ENCODE assay signal across 22 mouse cellular contexts in genomic region chr10:71197036-71197785, GRCm38 (mm10). TPM values are rescaled to one million over a fixed set of nuclear protein-coding genes. Genes with fewer than 3 reads are reported as not detected.
DNase-seq lines count a peak whose midpoint lies in the region; ATAC-seq and TF ChIP-seq lines count a peak whose summit lies in the region.
"Had no signal": no experiment of that assay in that cellular context is flagged by ENCODE, and none has a peak within 500 bp of the region (broad histone marks: within the 10 kb centered on the region; RNA-seq: fewer than 3 reads in every experiment).

No protein-coding gene starts in this region.

- TF ChIP-seq EP300 in stomach, postnatal 0 days (optimal IDR thresholded peaks at IDR 0.05): no peak

- H3K4me3 ChIP-seq in kidney, embryonic 16.5 days (ENCODE audit: low read length): no peak overlapping the region
- H3K4me3 ChIP-seq in stomach, embryonic 14.5 days (ENCODE audit: low read depth, low read length): no peak overlapping the region
- H3K4me3 ChIP-seq in stomach, postnatal 0 days (ENCODE audit: low read depth, low read length): no peak overlapping the region
- H3K4me3 ChIP-seq: embryonic facial prominence, embryonic 10.5 days; forebrain, embryonic 13.5 days; hindbrain, embryonic 10.5 days; limb, embryonic 13.5 days; midbrain, embryonic 12.5 days; neural tube, embryonic 13.5 days had no signal

- peak; percentile 95 for DNase-seq in heart, adult 11 months
- DNase-seq in heart, postnatal 10 days: no peak
- no peak for DNase-seq in kidney, adult 11 months
- no peak for DNase-seq in stomach, postnatal 0 days (ENCODE audit: low spot score)
- DNase-seq in layer of hippocampus, adult 8-10 months (ENCODE audit: low spot score in 2 of 2): no peak
- no peak for DNase-seq in left cerebral cortex, postnatal 25 days (ENCODE audit: low spot score in 2 of 2)
- DNase-seq: adrenal gland, postnatal 14 days; cerebellum, adult 2 months; gastrocnemius, postnatal 36 days; lung, adult 2 months; right cerebral cortex, postnatal 14 days; thymus, postnatal 25 days had no signal

- H3K27ac ChIP-seq in kidney, embryonic 16.5 days (ENCODE audit: low read length): peak overlapping the region; percentile 42; the same call in 1 of the 2 replicates
- no peak overlapping the region for H3K27ac ChIP-seq in stomach, embryonic 14.5 days (ENCODE audit: low read length)
- H3K27ac ChIP-seq in stomach, postnatal 0 days (replicated peaks): no peak overlapping the region
- H3K27ac ChIP-seq: embryonic facial prominence, embryonic 10.5 days; forebrain, embryonic 13.5 days; hindbrain, embryonic 10.5 days; limb, embryonic 13.5 days; midbrain, embryonic 12.5 days; neural tube, embryonic 13.5 days had no signal

- H3K27me3 ChIP-seq in kidney, embryonic 16.5 days (ENCODE audit: insufficient read depth, low read length): no peaks in the 10 kb centered on the region
- no peaks in the 10 kb centered on the region for H3K27me3 ChIP-seq in stomach, embryonic 14.5 days (ENCODE audit: control insufficient read depth, insufficient read depth, low read length)
- H3K27me3 ChIP-seq in stomach, postnatal 0 days (ENCODE audit: control insufficient read depth, insufficient read depth, low read length): no peaks in the 10 kb centered on the region
- H3K27me3 ChIP-seq: forebrain, embryonic 13.5 days; limb, embryonic 13.5 days; midbrain, embryonic 12.5 days; neural tube, embryonic 13.5 days had no signal

- no peak overlapping the region for H3K4me2 ChIP-seq in kidney, embryonic 16.5 days (replicated peaks; ENCODE audit: low read depth, low read length)
- H3K4me2 ChIP-seq in stomach, embryonic 14.5 days (replicated peaks; ENCODE audit: low read depth, low read length): no peak overlapping the region
- H3K4me2 ChIP-seq in stomach, postnatal 0 days (replicated peaks; ENCODE audit: low read depth): no peak overlapping the region
- H3K4me2 ChIP-seq: forebrain, embryonic 13.5 days; limb, embryonic 13.5 days; midbrain, embryonic 12.5 days; neural tube, embryonic 13.5 days had no signal

- 36% methylated on average over 14 of the region's 14 CpGs for WGBS in kidney, embryonic 16.5 days
- WGBS in stomach, embryonic 14.5 days: 41% methylated on average over 14 of the region's 14 CpGs
- WGBS in stomach, postnatal 0 days: 28% methylated on average over 14 of the region's 14 CpGs

- H3K36me3 ChIP-seq in kidney, embryonic 16.5 days (ENCODE audit: insufficient read depth, low read length): no peaks in the 10 kb centered on the region
- no peaks in the 10 kb centered on the region for H3K36me3 ChIP-seq in stomach, embryonic 14.5 days (ENCODE audit: control insufficient read depth, insufficient read depth, low read length)
- no peaks in the 10 kb centered on the region for H3K36me3 ChIP-seq in stomach, postnatal 0 days (ENCODE audit: control insufficient read depth, insufficient read depth, low read length)
- H3K36me3 ChIP-seq: embryonic facial prominence, embryonic 10.5 days; G1E; hindbrain, embryonic 10.5 days; limb, embryonic 13.5 days; midbrain, embryonic 12.5 days; neural tube, embryonic 13.5 days had no signal

- no peak for TF ChIP-seq CTCF in stomach, postnatal 0 days (IDR thresholded peaks at IDR 0.05; ENCODE audit: low read depth)

- peak; percentile 55 for ATAC-seq in kidney, embryonic 16.5 days (ENCODE audit: low FRiP score, low TSS enrichment)
- 0 out of 2 replicates have a peak, but pooled peaks have one; percentile 14 for ATAC-seq in stomach, embryonic 14.5 days (ENCODE audit: insufficient number of reproducible peaks, insufficient read depth, low FRiP score, low read depth)
- no peak for ATAC-seq in stomach, postnatal 0 days (ENCODE audit: low FRiP score, low TSS enrichment)
- ATAC-seq: CD4-positive, CD25-positive, alpha-beta regulatory T cell, adult 4 months; forebrain, embryonic 13.5 days had no signal

- H3K9me3 ChIP-seq in kidney, embryonic 16.5 days (ENCODE audit: low read length): no peaks in the 10 kb centered on the region
- no peaks in the 10 kb centered on the region for H3K9me3 ChIP-seq in stomach, embryonic 14.5 days (ENCODE audit: control insufficient read depth, low read depth, low read length)
- H3K9me3 ChIP-seq in stomach, postnatal 0 days (ENCODE audit: control insufficient read depth, low read length): no peaks in the 10 kb centered on the region
- H3K9me3 ChIP-seq: embryonic facial prominence, embryonic 10.5 days; forebrain, embryonic 13.5 days; hindbrain, embryonic 10.5 days; limb, embryonic 13.5 days; midbrain, embryonic 12.5 days; neural tube, embryonic 13.5 days had no signal

- no peak overlapping the region for H3K9ac ChIP-seq in kidney, embryonic 16.5 days (replicated peaks; ENCODE audit: low read length)
- H3K9ac ChIP-seq in stomach, embryonic 14.5 days (replicated peaks; ENCODE audit: low read depth, low read length): no peak overlapping the region
- no peak overlapping the region for H3K9ac ChIP-seq in stomach, postnatal 0 days (ENCODE audit: low read length)
- H3K9ac ChIP-seq: forebrain, embryonic 13.5 days; limb, embryonic 13.5 days; midbrain, embryonic 12.5 days; neural tube, embryonic 13.5 days had no signal

- H3K4me1 ChIP-seq in kidney, embryonic 16.5 days (ENCODE audit: insufficient read depth, low read length): peaks cover 6% of the 10 kb centered on the region; the same call in 1 of the 2 replicates
- H3K4me1 ChIP-seq in stomach, embryonic 14.5 days (ENCODE audit: control insufficient read depth, insufficient read depth, low read length): no peaks in the 10 kb centered on the region; the same call in 1 of the 2 replicates
- no peaks in the 10 kb centered on the region for H3K4me1 ChIP-seq in stomach, postnatal 0 days (replicated peaks; ENCODE audit: control insufficient read depth, insufficient read depth)
- H3K4me1 ChIP-seq: forebrain, embryonic 13.5 days had no signal

- intact Hi-C loops in heart, postnatal 10 days (cut with DNase I): no loop called here
- intact Hi-C loops in left cerebral cortex, postnatal 25 days (cut with DNase I): no loop called here

RNA-seq across cellular contexts. Expression of gene Bicc1, which starts 37.7 kb away (rescaled TPM):
- total RNA-seq in heart, postnatal 10 days (2021): 10 to 100 TPM; 33.6 to 36.8 TPM
- 44.7 and 48.0 TPM in 2 replicates for polyA plus RNA-seq in kidney, embryonic 16.5 days (2015; fragmentation: Nextera tagmentation; extraction: Ambion mirVana)
- polyA plus RNA-seq in stomach, embryonic 14.5 days (2014; fragmentation: Nextera tagmentation; extraction: Ambion mirVana): 23.5 and 27.5 TPM in 2 replicates
- polyA plus RNA-seq in stomach, postnatal 0 days (2015; fragmentation: Nextera tagmentation; extraction: Ambion mirVana): 9.6 and 9.8 TPM in 2 replicates
- 1 to 10 TPM; 4.8 to 7.1 (median 5.3) TPM for total RNA-seq in layer of hippocampus, adult 8-10 months (2022)
- 1 to 10 TPM; 5.0 to 5.2 TPM for total RNA-seq in left cerebral cortex, postnatal 25 days (2021)
- polyA plus RNA-seq: G1E had no signal

RNA-seq across cellular contexts. Expression of gene Tfam, which starts 40.9 kb away (rescaled TPM):
- total RNA-seq in heart, postnatal 10 days (2021): 10 to 100 TPM; 52.3 to 58.0 TPM
- 84.6 and 89.5 TPM in 2 replicates for polyA plus RNA-seq in kidney, embryonic 16.5 days (2015; fragmentation: Nextera tagmentation; extraction: Ambion mirVana)
- 74.6 and 76.3 TPM in 2 replicates for polyA plus RNA-seq in stomach, embryonic 14.5 days (2014; fragmentation: Nextera tagmentation; extraction: Ambion mirVana)
- polyA plus RNA-seq in stomach, postnatal 0 days (2015; fragmentation: Nextera tagmentation; extraction: Ambion mirVana): 33.2 and 35.2 TPM in 2 replicates
- total RNA-seq in layer of hippocampus, adult 8-10 months (2022): 10 to 100 TPM; 40.2 to 54.4 (median 44.8) TPM
- 10 to 100 TPM; 39.5 to 43.6 TPM for total RNA-seq in left cerebral cortex, postnatal 25 days (2021)

Comparison
In these comparisons a context has a peak if more than half of its experiments do, and no peak if none do; other contexts are left out.
1. RNA of gene Bicc1, which starts 37.7 kb away (total RNA-seq): 33.6 to 36.8 TPM in heart, postnatal 10 days; 4.8 to 7.1 TPM in layer of hippocampus, adult 8-10 months and 5.0 to 5.2 TPM in left cerebral cortex, postnatal 25 days; every median in the first group is over 4 times any median in the second.